Mouse (Mus musculus): ENCODE data around the gene Gm49337.

- no peak for TF ChIP-seq POLR2A (IDR thresholded peaks at IDR 0.05; ENCODE audit: control insufficient read depth, low read depth, low read length)
- no peak for TF ChIP-seq CTCF (IDR thresholded peaks at IDR 0.05; ENCODE audit: control insufficient read depth, insufficient read depth, insufficient replicate concordance, low read depth, low read length)
Observed at GRCm38 (mm10) chr4:116185083-116185482, 11.9 kb downstream of the Gm49337 start.
